Mouse (Mus musculus): ENCODE measurements around the gene Trhr2.

The Trhr2 gene

DNA sequence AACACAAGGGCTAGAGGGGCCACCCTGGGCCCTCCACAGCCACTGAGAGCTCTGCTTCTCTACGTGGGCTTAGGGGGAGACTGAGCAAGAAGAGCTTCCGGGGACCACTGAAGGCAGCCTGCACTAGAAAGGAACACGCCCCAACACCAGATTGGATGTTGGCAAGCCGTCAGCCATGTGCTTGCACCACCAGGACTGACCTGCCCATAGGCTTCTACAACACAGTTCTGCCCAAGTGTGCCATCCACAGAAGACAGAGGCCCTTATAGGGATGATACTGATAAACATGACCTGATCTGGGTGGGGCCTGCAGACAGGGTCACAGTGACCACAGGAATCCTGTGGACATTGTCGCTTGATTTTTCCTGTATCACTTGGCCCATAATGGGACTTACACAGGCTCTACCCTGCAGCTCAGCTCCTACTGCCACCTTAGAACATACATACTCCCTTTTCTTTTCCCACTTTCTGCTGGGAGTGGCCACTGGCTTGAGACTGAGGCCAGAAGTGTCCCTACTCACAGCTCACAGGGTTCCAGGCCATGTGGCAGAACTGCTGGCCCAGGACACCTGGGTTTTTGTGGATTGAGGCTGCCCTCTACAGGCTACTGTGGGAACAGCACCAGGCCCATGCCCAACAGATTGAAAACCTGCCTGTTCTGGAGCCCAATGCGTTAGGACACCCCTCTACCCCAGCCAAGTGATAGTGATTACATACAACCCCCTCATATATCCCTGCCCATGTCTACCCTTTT is 27.6 kb downstream of the Trhr2 start:
- DNase-seq (ENCODE audit: low read depth, low spot score): peak; percentile 76

DNA sequence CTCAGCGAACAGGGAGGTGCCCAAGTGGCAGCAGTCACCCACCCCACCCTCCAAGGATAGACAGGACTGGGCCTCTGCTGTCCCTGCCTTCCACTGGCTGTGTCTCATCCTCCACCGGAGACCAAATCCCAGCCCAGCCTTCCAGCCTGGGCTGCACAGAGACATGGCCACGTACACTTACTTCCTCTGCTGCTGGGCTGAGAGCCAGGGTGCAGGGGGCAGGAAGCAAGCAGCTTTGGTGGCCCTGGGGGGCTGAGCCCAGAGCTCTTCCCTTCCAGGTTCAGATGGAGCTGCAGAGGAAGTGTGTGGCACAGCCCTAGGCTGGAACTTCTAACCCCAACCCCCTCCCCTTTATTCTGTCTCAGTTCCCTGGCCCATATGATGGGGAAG is 29.4 kb downstream of the Trhr2 start:
- DNase-seq (ENCODE audit: low read depth, low spot score): no peak

DNA sequence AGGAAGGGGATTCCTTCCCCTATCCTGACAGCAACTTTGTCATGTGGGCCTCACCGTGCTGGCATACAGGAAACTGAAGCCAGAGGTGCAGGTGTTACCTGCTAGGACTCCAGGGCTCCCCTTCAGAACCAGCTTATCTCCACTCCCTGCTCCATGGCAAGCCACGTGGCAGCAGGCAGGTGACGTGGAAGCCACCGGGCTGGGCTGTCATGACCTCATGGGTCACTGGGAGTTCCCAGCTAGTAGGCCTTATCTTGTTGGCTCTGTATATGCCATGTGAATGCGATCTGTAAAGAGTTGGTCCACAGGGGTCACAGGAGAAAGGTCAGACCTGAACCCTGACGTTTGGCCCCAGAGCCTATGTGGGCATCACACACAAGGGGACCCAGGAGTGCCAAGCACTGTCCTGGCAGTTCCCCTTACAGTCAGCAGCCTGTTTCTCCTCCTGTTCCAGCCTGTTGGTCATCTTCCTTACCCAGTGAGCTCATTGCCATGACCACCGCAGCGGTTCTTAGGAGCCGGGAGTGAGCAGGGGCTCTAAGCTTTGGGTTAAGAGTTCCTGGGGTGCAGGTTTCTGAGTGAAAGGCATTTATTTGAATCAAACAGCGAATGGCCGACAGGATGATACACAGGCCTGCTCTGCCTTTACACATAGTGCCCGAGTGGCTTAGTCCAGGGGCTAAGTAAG is 30.0 kb downstream of the Trhr2 start:
- no peak for DNase-seq (ENCODE audit: low read depth, low spot score)

DNA sequence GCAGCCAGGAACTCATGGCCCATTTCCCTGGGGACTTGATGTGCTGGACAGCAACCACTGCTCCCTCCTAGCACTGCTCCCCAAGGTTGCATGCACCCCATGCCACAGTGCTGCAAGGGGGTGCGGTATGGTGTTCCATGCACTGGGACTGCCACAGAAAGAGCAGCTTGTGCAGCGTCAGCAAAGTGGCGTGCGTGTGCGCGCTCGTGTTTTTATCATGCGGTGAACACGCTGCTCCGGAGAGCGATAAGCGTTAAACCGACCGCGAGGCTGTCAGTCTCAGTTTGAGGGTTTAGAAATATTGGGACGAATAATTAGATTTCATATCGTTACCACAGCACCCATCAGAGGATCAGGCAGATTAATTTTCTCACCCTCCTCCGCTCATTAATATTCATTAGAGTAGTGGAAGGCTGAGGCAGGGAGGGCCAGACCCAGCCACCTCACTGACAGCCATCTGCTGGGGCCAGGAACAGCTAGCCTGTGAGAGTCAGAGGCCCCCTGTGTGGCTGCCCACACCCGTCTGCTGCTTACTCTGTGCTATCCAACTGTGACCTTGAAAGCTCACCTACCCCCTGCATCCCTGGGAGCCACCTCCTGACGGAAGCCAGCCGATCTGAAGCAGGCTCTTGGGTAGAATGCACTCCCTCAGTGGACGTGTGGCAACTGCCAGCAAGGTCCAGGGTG is 30.9 kb downstream of the Trhr2 start:
- no peak for DNase-seq (ENCODE audit: low read depth, low spot score)

DNA sequence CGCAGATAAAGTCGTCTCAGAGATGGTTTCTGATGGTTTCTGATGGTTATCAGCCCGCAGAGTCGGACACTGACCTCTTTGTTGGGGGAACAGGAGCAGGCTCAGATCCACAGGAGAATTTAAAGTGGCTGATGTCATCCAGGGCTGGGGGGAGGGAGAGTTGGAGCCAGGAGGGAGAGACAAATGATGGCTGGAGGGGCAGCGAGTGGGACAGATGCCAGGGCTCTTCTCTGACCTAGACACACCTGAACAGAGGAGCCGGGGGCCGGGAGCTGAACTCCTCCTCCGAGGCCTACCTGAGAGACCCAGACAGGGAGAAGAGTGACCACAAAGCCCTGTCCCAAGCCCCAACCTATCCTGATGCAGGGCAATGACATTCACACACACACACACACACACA is 31.5 kb downstream of the Trhr2 start:
- DNase-seq (ENCODE audit: low read depth, low spot score): no peak

DNA sequence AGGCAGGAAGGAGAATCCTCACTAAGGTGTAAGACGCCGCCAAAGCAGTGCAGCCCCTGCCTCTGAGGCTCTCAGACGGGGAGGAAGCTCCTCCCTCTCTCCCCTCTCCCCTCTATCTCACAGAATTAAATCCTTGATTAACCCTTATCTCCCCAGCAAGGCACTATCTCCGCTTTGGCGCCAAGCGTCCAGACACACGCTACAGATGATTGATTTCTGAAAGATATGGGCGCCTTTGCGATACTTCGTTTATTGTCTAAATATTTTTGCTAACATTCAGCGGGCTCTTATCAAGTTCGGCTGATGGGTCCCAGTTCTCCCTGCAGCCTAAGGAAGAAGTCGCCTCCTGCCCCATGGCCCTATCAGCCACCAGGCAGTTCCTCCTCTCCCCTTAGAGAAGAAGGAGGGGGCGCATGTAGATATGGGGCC is 34.4 kb downstream of the Trhr2 start:
- no peak for DNase-seq (ENCODE audit: low read depth, low spot score)

DNA sequence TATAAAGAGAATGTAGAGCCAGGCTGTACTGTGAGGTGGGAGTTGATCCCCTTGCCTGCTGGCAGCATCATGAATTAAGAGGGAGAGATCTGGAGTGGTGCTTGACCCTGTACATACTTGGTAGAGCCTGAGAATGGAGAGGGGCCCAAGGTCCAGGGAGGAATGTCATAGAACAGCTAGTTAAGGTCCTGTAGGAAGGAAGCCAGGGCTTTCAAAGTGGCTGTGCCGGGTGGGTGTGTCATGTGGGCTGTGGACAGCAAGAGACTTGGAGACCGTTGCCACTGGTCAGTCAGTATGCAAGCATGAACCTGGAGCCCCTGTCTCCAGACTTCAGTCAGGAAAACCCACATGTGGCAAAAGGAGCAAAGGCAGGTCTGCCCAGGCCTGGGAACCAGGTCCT is 35.4 kb downstream of the Trhr2 start:
- no peak for DNase-seq (ENCODE audit: low read depth, low spot score)

DNA sequence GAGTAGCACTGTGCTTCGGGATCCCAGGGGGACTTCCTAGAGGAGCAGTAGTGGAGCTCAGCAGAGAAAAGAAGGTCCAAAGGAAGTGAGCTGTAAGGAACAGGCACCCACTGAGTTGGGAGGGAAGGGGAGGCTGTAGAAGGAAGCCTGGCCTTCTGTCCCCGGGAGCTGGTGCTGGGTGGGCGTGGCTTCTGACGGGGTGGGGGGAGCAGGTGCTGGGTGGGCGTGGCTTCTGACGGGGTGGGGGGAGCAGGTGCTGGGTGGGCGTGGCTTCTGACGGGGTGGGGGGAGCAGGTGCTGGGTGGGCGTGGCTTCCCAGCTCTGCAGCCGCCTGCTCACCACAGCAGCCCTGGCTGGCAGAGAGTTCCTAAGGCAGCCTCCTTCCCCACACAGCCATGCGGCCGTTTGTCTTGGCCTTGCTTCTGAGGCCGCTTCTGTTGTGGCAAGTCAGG is 36.6 kb downstream of the Trhr2 start:
- peak; percentile 82 for DNase-seq (ENCODE audit: low read depth, low spot score)

DNA sequence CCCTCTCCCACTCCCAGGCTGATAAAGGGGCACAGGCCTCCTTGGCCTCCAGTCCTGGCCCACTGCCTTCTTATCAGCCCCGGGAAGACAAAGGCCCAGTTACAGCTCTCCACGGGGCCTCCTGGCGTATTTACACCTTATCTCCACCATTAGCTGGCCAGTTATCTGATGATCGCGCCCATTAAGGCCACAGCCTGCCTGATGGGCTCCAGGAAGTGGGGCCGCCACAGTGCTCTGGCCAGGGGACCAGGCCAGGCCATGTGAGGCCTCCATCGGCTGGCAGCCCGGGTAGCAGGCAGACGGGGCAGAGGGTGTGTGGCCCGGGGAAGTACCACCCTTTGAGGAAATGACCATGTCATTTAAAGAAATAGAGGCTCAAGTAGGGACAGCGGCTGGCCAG is 37.8 kb downstream of the Trhr2 start:
- DNase-seq (ENCODE audit: low read depth, low spot score): no peak

DNA sequence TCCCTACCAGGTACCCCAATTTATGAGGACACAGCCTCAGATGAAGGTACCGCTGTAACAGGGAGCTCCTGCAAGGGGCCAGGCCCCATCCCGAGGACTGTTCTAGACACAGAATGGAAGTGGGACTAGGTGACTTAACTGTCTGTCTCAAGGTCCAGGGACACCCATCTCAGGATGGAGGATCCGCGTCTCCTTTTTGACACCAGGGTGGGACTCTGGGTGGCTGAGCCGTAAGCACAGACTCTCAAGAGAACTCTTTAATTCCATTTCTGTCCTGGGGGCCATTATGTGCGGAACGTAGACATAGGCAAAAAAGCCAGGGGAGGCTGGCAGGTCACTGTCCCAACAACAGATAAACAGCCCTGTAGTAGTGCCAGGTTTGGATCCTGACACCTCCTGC is 38.4 kb downstream of the Trhr2 start:
- no peak for DNase-seq (ENCODE audit: low read depth, low spot score)

DNA sequence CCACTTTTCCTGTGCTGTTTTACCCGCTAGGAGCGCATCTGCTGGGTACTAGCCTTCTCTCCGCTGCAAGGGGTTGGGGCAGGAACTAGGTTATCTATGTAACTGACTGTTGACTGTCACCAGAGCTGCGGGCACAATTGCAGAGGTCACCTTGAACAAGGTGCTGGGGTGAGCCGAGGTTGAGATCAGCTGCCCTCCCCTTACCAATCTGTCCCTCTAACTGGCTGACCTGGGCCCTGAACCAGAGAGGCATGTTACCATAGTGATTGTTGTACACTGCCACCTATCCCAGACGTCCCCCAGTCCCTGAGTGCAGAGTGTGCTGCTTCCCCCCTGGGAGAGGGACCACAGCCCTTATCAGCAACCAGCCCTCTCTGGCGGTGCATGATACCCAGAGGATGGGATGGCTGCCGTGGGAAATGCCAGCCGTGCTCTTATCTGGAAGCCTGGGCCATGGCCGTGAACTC is 39.1 kb downstream of the Trhr2 start:
- no peak for DNase-seq (ENCODE audit: low read depth, low spot score)

DNA sequence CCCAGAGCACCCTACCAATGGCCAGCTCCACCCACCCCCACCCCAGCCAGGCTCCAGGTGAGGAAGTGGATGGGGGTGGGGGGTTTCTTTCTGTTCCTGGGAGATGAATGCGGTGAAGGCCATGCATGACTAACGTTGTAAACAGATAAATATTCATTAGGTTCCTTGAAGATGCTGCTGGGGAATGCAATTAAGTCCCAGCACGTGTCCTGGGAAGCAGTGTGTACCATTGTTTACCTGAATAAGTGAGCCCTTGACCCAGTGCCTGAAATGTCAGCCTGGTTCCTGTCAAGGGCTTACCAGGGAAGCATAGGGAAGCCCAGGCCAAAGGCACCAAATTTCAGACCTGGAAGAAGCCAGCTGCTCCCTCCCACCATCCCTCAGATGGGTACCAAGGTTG is 40.0 kb downstream of the Trhr2 start:
- DNase-seq (ENCODE audit: low read depth, low spot score): peak; percentile 86

DNA sequence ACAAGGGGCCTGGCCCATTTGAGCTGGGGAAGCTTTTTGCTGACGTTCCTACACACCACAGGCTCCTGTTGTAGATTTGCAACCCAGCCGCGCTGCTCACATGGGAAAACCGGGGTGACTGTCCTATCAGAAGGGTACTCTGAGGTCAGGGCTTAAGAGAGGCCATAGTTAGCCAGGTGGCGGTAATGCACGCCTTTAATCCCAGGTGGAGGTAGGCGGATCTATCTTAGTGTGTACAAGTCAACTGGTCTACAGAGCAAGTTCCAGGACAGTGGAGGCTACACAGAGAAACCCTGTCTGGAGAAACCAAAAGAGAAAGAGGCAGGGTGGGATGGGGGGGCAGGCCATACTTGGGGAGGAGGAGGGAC is 40.9 kb downstream of the Trhr2 start:
- DNase-seq (ENCODE audit: low read depth, low spot score): no peak

DNA sequence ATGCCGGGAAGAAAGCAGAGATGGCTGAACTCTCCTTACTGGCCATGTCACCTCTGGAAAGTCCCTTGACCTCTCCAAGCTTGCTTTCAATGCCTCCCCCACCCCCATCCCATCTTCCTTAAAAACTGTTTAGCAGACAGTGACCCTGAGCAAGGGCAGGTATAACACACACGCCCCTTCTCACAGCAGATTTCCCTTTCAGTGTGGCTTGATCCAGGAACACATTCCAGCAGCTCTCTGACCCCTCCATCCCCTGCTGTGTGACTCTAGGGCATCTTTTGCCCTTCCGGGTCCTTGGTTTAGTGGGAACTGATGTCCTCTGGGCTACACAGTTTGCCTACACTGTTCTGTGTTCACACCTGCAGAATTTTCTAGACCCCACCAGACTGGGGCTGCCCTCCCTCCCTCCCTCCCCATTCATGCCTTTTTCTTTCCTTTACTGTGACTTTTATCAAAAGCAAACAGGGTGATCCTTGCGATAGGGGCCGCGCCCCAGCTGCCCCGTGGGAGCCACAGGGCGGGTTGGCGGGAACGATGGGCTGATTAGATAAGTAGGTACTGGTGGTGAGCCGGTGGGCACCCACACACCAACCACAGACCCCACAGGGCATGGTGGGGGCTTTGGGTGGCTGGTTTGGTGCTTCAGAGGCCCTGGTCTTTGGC is 41.4 kb downstream of the Trhr2 start:
- peak; percentile 94 for DNase-seq (ENCODE audit: low read depth, low spot score)

DNA sequence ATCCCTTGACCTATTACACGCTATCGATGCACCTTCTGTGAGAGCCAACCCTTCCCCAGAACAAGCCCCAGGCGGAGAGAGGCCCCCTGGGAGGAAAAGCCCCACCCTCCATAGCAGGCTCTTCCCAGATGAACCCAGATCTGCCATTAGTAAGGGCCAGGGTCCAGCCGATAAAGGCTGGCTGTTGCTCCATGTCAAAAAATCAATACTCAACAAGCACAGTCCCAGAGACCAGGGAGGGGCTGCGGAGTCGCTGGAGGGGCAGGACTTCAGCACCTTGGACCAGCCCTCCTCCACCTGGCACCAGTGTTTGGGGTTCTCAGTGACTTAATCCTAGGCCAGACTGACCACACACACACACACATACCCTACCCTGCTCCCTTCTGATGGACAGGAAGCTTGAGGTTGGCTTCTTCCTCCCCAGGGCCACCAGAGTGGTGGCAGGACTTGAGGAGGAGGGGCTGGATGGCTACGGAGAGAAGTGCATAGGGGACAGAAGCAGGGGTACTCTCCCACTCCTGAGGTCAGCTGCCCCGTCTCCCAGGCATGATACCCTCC is 42.5 kb downstream of the Trhr2 start:
- DNase-seq (ENCODE audit: low read depth, low spot score): no peak

DNA sequence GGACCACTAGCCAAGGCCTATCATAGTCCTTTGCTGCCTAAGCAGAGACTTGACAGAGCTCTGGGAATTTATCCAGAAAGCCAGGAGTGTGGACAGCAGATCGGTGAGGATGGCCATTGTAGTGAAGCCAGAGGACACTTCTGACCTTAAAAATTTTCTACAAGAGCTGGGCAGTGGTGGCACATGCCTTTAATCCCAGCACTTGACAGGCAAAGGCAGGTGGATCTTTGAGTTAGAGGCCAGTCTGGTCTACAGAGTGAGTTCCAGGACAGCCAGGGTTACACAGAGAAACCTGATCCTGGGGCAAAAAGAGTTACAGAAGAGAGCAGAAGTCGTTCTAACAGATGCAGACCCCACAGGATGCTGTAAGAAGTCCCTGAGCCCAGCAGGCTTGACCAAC is 44.1 kb downstream of the Trhr2 start:
- no peak for DNase-seq (ENCODE audit: low read depth, low spot score)

DNA sequence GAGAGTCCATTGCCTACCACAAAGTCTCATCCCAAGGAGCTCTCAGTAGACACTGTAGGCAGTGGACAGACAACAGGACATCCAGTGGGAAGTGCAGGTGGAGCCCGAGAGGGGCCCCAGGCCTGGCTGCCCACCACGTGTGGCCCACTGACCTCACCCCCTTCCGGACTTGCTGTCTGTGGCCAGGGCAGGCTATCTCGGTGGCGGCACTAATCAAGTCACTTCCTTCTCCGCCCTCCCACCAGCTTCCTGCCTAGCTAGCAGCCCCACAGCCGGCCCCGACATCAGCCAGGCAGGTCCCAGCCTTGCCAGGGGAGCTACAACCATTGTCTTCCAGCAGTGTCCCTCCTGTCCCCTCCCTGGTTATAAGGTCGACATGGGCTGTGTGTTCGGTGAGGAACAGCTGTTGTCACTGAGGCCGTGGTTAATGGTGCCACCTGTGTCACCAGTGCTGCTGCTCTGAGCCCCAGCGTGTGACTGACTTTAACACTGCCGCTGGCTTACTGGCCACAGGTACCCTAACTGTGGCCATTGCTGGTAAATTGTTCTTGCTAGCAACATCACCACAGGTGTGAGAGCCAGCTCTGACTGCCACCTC is 45.5 kb downstream of the Trhr2 start:
- no peak for DNase-seq (ENCODE audit: low read depth, low spot score)

DNA sequence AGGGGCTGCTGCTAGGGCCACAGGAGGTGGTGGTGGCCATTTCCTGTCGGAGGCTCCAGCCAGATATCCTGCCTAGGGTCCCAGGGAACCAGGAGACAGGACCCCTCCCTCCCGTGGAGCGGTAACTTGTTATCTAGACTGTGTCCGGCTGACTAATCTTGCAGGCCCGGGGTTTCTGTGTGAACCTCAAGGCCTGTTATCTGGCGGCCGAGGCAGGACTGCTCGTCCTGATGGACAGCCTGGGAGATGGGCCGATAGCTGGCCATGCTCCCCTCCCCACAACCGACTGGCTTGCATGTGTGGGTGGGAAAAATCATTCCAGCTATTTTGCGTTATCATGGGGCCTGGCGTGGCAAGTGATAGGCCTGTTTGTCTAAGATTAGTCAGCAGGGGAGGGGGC is 47.2 kb downstream of the Trhr2 start:
- no peak for DNase-seq (ENCODE audit: low read depth, low spot score)

DNA sequence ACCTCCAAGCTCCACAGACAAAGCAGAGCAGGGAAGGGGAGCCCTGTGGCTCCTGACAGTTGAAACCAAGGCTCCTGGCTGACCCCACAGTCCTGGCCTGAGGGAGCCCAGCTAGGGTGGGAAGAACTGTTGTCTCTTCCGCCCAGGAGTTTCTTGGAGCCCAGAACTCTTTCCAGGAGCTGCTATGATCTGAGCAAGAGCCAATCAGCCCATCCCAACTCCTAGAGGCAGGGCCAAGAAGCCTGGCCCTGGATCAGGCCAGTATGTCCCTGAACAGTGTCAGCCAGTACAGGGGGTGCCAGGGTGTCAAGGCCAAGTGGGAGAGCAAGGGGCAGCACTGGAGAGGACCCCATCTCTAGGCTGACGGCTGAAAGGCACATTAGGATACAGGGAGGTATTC is 48.0 kb downstream of the Trhr2 start:
- no peak for DNase-seq (ENCODE audit: low read depth, low spot score)

DNA sequence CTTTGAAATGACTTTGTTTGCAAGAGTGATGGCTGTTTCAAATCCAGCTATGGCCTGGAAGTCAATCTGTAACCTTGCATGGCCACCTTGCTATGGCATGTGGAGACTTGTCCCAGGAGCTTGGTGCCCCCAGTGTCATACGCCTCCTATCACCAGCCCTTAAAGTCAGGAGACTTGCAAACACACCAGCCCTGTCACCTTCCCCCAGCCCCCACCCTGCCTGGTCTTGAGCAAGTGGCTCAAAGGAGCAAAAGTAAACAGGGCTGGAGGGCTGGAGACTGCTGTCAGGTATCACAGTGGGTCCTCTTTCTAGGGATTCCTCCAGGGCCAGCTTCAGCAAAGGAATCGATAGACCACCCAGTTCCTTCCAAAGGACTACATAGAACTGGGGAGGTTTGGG is 49.4 kb downstream of the Trhr2 start:
- DNase-seq (ENCODE audit: low read depth, low spot score): no peak

DNA sequence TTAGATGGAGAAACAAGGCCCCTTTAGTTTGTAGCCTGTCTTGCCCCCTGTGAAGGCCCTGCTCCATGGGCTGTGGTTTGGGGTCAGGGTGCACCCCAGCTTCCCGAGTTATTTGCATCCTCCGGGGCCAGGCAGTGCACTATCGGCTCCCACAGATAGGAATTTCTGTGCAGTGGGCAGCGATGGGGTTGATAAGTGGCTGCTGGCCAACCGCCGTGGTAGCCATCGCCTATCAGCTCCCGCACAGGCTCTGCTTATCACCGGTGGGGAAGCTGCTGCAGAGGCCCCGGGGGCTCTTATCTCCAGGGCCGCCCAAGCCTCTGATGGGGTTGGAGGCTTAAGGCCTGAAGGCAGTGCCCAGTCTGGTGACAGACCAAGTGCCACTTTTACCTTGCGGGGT is 51.3 kb downstream of the Trhr2 start:
- DNase-seq (ENCODE audit: low read depth, low spot score): no peak

DNA sequence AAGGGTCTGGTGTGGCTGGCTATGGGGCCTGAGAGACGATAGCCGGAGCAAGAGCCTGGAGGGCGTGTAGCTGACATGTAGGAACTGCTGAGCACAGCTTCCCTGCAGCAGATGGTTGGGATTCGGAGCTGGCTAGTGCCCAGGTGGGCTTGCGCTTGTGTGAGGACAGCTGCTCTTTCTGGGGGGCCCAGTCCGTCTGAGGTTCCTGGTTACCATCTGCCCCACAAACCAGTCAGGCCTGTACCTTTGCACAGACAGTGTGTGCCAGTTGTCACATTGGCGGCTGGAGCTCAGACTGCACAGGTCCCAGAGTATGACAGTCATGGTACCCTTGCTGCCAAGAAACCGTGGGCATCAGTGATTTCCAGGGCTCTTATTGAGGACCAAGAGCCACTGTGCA is 52.7 kb downstream of the Trhr2 start:
- no peak for DNase-seq (ENCODE audit: low read depth, low spot score)

Measured in ES-CJ7 (cell line).